Mouse (Mus musculus) midbrain, postnatal 0 days (tissue): ENCODE measurements around the gene Thsd7b. TPM values are rescaled to one million over a fixed set of nuclear protein-coding genes. Genes with fewer than 3 reads are reported as not detected.

Source experiments
- ATAC-seq: fragments of 200-750 bp; cut with Nextera tagmentation; 2 replicates; pipeline ENCODE4 v1.8.0; 2017; ENCODE audit warnings: moderate number of reproducible peaks, mild to moderate bottlenecking, moderate TSS enrichment, moderate library complexity; ENCODE audit not compliant: low FRiP score
- DNase-seq: peaks from one replicate; pipeline ENCODE4 v3.0.0-alpha.2; 2015; ENCODE audit warnings: low spot score
- H3K27ac ChIP-seq: fragments of 300-500 bp; sonication (generic); 2 replicates; pipeline ENCODE4 v1.5.1; 2014; ENCODE audit warnings: low read depth, mild to moderate bottlenecking, low read length, mixed read lengths
- H3K27me3 ChIP-seq: fragments of 300-500 bp; sonication (generic); 2 replicates; pipeline ENCODE4 v1.6.1; 2014; ENCODE audit warnings: low read length, control low read depth, mixed read lengths; ENCODE audit not compliant: insufficient read depth
- H3K36me3 ChIP-seq: fragments of 300-500 bp; sonication (generic); 2 replicates; pipeline ENCODE4 v1.6.1; 2014; ENCODE audit warnings: low read length, control low read depth, mixed read lengths; ENCODE audit not compliant: insufficient read depth
- H3K4me1 ChIP-seq: fragments of 300-500 bp; sonication (generic); 2 replicates; pipeline ENCODE4 v1.6.1; 2014; ENCODE audit warnings: mild to moderate bottlenecking, control low read depth, antibody characterized with exemption, low read length, mixed read lengths; ENCODE audit not compliant: insufficient read depth
- H3K4me2 ChIP-seq: fragments of 300-500 bp; sonication (generic); 2 replicates; pipeline ENCODE4 v1.6.1; 2014; ENCODE audit warnings: low read depth, mild to moderate bottlenecking, low read length, mixed read lengths; ENCODE audit not compliant: poor library complexity, severe bottlenecking
- H3K4me3 ChIP-seq: fragments of 300-500 bp; sonication (generic); 2 replicates; pipeline ENCODE4 v1.5.1; 2014; ENCODE audit warnings: low read depth, mild to moderate bottlenecking, low read length, moderate library complexity
- H3K9ac ChIP-seq: fragments of 300-500 bp; sonication (generic); replicated peaks from 2 replicates; pipeline ENCODE4 v1.6.1; 2014; ENCODE audit warnings: mild to moderate bottlenecking, low read length, moderate library complexity, mixed read lengths; ENCODE audit not compliant: poor library complexity, severe bottlenecking
- H3K9me3 ChIP-seq: fragments of 300-500 bp; sonication (generic); 2 replicates; pipeline ENCODE4 v1.6.1; 2016; ENCODE audit warnings: low read length, control low read depth
- CTCF ChIP-seq: IDR thresholded peaks from 2 replicates; pipeline ENCODE4 v1.5.1; 2016; ENCODE audit warnings: antibody characterized with exemption, mild to moderate bottlenecking
- WGBS: fragments of 180-500 bp; shearing (Covaris S2); extraction: QIAGEN DNeasy Blood & Tissue Kit; methylation state at CpG from one replicate; pipeline ENCODE4 v1.1.7; 2014; 5-methylcytosine and 5-hydroxymethylcytosine counted together
- polyA plus RNA-seq: library from polyadenylated mRNA; unstranded; fragments of >200 nt; fragmentation: Nextera tagmentation; extraction: Ambion mirVana; gene quantifications from 2 replicates; pipeline ENCODE4 v1.2.1, GENCODE M21; 2015
- total RNA-seq: library from RNA; depleted of rRNA; stranded (reverse); fragments of >200 nt; gene quantifications from 2 replicates; pipeline ENCODE4 v1.2.3, GENCODE M21; 2014

The Thsd7b gene
- total and polyA plus RNA-seq, 2 experiments from 2014 or later = 11.6 to 20.8 TPM

GRCm38 (mm10) chr1:129579955-129580354 is 306.9 kb downstream of the Thsd7b start:
- Histone ChIP-seq H3K4me3 (no peak overlapping the region), H3K36me3 (no peaks in the 10 kb centered on the region), H3K27ac (no peak overlapping the region), H3K9me3 (no peaks in the 10 kb centered on the region), H3K4me1 (no peaks in the 10 kb centered on the region), H3K4me2 (no peak overlapping the region), H3K27me3 (no peaks in the 10 kb centered on the region), H3K9ac (no peak overlapping the region)
- no peak for TF ChIP-seq CTCF
- DNase-seq (no peak), ATAC-seq (no peak)
- WGBS = 91% methylated on average over 4 of the region's 4 CpGs

DNA sequence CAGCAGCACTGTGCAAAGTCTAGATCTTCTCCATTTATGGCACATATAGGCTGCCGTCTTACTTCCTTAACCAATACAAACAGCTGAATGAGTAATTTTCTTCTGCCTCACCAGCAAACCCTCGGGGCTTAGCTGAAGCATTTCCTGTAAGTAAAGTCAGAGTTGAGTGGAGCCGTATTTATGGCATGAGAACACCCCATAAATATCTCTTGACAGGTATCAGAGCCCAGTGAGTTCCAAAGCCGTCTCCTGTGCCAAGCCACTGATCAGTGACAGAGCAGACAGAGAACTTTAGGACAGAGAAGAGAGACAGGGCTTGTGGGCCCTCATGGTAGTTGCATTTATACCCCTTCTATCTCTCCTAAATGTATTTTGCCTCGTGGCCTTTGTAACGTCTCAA is 313.5 kb downstream of the Thsd7b start:
- ATAC-seq = no peak
- no peak for DNase-seq
- Histone ChIP-seq H3K36me3 (no peaks in the 10 kb centered on the region), H3K27me3 (no peaks in the 10 kb centered on the region), H3K4me1 (no peaks in the 10 kb centered on the region), H3K27ac (no peak overlapping the region), H3K9me3 (no peaks in the 10 kb centered on the region), H3K4me3 (no peak overlapping the region), H3K4me2 (no peak overlapping the region), H3K9ac (no peak overlapping the region)
- WGBS = 77% methylated on average over 6 of the region's 6 CpGs
- no peak for TF ChIP-seq CTCF

DNA sequence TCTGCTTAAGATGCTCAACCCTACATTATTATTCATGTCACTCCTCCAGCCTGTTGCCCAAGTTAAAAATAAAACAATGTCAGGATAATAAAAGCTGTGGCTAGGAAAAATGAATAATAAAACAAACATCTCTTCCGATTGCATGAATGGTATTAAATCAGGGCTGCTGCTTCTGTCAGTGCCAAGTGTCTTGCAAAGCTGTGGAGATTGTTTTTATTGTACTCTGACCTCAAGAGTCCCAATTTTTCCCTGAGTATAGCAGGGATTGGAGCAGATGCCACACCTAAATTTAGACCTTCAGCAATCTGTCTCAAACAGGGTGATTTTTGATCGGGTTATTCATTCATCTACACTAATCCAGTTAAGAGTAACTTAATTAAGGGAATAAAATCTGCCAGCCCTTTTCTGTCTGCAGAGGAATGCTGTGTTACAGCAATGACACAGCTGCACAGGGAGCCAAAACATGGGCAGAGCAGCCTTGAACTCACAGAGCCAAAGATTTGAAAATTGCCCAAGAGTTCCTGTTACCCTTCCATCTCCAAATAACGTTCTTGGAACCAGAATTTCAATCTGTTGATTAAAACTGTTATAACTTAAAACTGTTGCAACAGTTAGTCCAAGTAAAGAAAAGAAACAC is 316.4 kb downstream of the Thsd7b start:
- 48% methylated on average over 3 of the region's 3 CpGs for WGBS
- Histone ChIP-seq H3K27me3 (no peaks in the 10 kb centered on the region), H3K4me2 (no peak overlapping the region), H3K4me3 (no peak overlapping the region), H3K27ac (no peak overlapping the region), H3K9me3 (no peaks in the 10 kb centered on the region), H3K9ac (no peak overlapping the region), H3K36me3 (no peaks in the 10 kb centered on the region), H3K4me1 (no peaks in the 10 kb centered on the region)
- DNase-seq (no peak), ATAC-seq (no peak)
- no peak for TF ChIP-seq CTCF

DNA sequence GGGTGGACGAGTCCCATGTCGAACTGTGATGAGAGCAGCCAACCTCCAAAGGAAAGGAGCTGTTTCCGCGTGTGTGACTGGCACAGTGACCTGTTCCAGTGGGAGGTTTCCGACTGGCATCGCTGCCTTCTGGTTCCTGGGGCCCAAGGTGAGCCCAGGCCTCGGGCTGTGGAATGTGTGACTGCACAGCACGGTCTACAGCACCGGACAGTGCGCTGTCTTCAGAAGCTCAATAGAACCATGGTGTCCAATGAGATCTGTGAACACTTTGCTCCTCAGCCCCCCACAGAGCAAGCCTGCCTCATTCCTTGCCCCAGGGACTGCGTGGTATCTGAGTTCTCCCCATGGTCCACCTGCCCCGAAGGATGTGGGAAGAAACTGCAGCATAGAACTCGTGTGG is 322.3 kb downstream of the Thsd7b start:
- TF ChIP-seq CTCF = no peak
- WGBS = 88% methylated on average over 13 of the region's 13 CpGs
- no peak overlapping the region for H3K27ac ChIP-seq
- H3K9ac ChIP-seq = no peak overlapping the region
- ATAC-seq (no peak), DNase-seq (no peak)
- no peaks in the 10 kb centered on the region for H3K9me3 ChIP-seq
- no peak overlapping the region for H3K4me3 ChIP-seq
- H3K4me2 ChIP-seq = no peak overlapping the region
- no peaks in the 10 kb centered on the region for H3K4me1 ChIP-seq
- H3K27me3 ChIP-seq = no peaks in the 10 kb centered on the region
- H3K36me3 ChIP-seq = no peaks in the 10 kb centered on the region

DNA sequence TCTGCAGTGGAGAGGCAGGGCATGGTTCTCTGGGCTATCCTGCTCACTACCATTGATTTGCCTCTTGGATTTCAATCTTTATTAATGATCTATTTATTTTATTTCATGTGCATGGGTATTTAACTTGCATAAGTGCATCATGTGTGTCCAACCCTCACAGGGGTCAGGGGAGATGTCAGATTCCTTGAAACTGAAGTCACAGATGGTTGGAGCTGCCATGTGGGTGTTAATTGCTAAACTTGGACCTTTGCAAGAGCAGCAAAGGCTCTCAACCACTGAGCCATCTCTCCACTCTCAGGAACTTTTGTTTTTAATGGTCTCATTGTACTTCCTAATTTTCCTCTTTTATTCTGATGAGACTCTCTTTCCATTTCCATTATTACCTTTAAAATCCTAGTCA is 327.8 kb downstream of the Thsd7b start:
- no peak for TF ChIP-seq CTCF
- H3K9me3 ChIP-seq = no peaks in the 10 kb centered on the region
- ATAC-seq = no peak
- H3K27me3 ChIP-seq = no peaks in the 10 kb centered on the region
- DNase-seq = no peak
- H3K4me1 ChIP-seq = no peaks in the 10 kb centered on the region
- H3K27ac ChIP-seq = no peak overlapping the region
- H3K36me3 ChIP-seq = no peaks in the 10 kb centered on the region
- H3K4me2 ChIP-seq = no peak overlapping the region
- no peak overlapping the region for H3K9ac ChIP-seq
- no peak overlapping the region for H3K4me3 ChIP-seq

DNA sequence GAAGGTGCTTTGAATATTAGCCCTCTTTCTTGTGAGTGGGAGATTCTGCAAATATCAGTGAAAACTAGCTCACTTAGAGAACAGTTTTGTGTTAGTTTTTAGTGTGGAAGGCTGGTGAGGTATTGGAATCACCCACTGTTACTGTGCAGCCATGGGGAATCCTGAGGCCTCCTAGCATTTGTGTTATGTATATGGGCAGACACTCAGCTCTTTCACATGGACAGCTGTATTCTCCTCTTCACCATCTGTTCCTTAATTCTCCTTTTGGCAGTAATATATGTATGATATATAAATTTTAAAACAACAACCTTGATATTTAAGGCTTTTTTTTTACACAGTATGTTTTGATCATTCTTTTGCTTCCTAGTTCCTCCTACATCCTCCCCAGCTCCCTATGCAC is 329.2 kb downstream of the Thsd7b start:
- DNase-seq (no peak), ATAC-seq (no peak)
- no peak overlapping the region for H3K9ac ChIP-seq
- no peak for TF ChIP-seq CTCF
- no peaks in the 10 kb centered on the region for H3K27me3 ChIP-seq
- H3K9me3 ChIP-seq = no peaks in the 10 kb centered on the region
- no peak overlapping the region for H3K27ac ChIP-seq
- no peak overlapping the region for H3K4me2 ChIP-seq
- H3K4me3 ChIP-seq = no peak overlapping the region
- no peaks in the 10 kb centered on the region for H3K4me1 ChIP-seq
- H3K36me3 ChIP-seq = no peaks in the 10 kb centered on the region
